Mouse (Mus musculus): ENCODE data around the gene Hoxa3.

Hoxa3 gene

DNA sequence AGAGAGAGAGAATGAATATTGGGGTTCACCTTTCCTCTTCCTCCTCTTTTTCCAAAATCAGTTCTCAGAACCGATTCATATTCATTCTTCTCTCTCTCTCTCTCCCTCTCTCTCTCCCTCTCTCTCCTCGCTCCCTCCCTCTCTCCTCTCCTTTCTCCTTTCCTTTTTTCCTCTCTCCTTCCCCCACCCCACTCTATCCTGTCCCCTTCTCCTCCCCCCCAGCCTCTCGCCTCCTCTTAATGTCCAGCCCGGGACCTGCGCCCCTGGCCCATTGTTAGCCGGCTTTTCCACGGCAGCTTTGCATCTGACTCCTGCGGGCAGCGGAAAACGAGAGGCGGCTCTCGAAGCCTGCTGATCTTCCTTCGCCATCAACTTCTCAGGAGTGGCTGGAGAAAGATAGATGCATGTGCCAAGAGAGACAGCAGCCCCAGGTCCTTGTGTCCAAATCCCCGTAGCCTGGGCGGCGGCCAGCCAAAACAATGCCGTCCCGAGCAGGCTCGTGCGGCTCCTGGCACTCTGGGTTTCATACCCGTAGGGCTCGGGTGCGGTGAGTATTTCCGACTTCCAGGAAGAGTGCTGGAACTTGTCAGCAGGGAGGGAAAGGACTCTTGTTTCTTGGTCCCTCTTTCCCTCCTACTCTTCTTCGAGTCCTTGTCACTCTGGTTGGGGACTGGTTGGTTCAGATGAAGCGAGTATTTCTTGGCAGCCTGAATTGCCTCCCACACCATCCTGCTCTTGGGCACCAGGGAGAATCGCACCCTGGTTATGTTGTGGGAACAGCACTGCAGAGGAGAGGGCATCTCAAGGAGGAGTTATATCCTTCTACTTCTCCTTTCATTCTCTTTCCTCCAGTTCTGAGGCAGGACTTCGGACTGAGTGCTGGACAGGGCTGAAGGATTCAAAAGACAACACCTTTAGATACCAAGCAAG lies 47.4 kb downstream of the Hoxa3 start:
- DNase-seq = no peak

DNA sequence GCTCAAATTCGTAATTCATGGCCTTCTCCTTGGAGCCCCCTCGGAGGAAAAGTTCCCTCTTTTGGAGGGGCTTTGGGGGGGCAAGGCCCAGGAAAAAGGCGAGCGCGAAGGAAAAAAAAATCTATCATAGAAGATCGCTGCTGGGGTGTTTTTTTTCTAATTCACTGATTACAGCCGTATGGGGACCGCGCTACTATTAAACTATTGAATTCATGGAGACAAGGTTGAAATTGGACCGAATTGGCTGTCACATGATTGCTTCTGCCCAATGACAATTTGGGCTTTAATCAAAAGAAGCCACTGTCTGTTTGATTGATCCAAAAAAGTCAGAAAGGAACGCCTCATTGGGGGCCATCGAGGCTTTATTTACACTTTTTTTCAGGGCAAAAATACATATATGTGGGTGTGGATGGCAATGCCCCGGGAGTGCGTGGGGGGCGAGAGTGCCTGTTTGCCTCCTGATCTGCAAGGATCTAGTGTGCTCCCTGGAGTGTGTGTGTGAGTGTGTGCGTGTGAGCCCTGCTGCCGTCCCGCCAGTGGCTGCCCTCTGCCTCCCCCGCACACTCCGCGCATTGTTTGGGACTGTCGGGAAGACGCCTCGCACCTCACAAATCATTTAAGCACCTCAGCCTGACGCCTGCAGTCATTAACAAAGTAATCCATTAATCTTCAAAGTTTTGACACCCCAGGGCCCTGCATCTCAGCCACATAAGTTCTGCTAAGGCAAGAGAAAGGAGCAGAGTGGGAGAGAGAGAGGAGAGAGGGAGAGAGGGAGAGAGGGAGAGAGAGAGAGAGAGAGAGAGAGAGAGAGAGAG lies 48.3 kb downstream of the Hoxa3 start, which contains the start of gene Hoxa2:
Gene Hoxa2, minus strand, starts transcription at position 206 of the 815 bp plus-strand sequence.
- DNase-seq = no peak

GRCm38 (mm10) chr6:52164051-52164625 lies 49.0 kb downstream of the Hoxa3 start:
- DNase-seq = no peak

DNA sequence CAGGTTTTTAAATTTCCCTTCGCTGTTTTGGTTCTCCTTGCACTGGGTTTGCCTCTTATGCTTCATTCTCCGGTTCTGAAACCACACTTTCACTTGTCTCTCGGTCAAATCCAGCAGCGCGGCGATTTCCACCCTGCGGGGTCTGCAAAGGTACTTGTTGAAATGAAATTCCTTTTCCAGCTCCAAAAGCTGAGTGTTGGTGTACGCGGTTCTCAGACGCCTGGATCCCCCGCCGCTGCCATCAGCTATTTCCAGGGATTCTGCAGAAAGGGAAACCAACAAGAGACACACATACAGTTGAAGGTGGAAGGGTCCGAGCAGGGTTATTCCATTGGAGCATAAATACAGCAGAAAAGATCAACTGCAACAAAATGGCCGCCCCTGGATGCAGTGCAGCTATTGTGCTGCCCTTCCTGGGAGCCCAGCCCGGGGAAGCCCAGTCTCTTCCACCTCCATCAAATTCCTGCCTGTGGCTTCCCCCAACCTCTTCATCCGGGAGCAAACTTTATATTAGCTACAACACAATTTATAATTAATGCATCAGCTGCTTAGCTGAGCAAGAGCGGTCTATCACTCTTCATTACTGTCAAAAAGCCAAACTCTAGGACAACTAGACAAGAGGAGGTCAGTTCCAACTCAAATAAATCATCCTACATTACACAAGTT lies 49.6 kb downstream of the Hoxa3 start:
- DNase-seq = no peak

DNA sequence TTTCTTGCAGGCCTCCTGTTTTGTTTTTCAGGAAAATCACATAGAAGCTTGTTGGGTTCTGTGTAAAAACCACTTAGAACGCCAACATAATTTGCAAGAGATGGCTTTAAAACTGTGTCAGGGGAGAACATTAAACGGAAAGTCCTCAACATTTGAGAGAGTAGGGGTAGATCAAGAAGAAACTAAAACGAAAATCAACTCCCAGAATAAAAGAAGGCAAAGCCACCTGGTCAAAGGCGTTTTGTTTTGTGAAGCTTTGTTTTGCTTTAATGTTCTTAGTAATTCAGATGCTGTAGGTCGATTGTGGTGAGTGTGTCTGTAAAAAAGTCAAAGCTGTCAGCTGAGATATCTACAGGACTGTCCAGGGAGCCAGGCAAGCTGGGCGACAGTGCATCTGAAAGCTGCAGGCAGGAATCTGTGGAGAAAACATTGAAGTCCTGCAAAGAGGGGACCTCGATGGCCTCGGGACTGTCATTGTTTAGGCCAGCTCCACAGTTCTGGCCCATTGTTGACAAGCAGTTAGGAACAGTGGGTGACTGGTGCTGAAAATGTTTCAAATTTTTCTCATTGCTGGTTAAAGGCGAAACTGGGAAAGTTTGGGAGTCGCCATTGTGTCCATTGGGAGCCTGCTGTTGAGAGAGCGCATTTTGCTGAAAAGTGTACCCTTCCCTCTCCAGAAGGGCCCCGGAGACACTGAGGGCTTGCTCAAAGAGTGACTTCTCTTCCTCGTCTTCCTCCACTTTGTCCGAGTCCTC lies 50.3 kb downstream of the Hoxa3 start:
- no peak for DNase-seq

- DNase-seq = no peak
Observed at GRCm38 (mm10) chr6:52162093-52162380, 51.1 kb downstream of the Hoxa3 start.

GRCm38 (mm10) chr6:52161336-52162092 lies 51.6 kb downstream of the Hoxa3 start:
- DNase-seq = no peak

DNA sequence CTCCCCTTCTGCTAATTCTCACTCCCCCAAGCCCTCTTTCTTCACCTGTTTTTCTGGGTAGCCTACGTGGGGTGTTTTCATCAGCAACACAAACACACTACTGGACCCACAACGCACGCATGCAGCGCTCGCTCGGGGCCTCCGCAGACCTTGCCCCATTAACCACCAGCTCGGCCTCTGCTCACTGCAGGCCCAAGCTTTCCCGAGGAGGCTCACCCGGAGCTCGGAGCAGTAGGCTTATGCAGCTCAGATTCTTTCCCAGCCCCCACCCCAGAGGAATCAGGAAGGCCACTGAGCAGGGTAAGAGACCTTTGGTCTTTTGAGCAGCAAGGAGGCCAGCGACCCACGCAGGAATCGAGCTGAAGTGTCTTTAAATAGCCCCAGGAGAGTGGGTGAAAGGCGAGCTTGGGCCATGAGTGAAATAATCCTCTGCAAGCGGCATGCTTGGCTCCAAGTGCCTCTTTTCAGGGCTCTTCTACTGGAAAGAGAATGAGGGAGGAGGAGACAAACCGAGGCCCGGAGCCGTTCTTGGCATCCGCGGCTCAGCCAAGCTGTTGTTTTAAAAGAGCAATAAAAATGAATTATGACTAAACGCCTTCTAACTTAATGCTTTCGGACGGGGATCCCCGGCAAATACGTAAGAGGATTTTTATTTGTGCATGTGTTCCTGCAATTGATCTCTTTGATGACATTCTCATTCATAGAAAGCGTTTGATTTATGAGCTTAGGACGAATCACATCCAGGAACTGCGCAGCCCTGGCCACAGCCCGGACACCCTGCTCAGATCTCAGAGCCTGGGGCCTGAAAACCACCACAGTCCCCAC lies 52.4 kb downstream of the Hoxa3 start:
- DNase-seq = no peak

GRCm38 (mm10) chr6:52159979-52160378 lies 53.2 kb downstream of the Hoxa3 start:
- no peak for DNase-seq

GRCm38 (mm10) chr6:52159164-52159761 lies 53.9 kb downstream of the Hoxa3 start:
- no peak for DNase-seq

DNA sequence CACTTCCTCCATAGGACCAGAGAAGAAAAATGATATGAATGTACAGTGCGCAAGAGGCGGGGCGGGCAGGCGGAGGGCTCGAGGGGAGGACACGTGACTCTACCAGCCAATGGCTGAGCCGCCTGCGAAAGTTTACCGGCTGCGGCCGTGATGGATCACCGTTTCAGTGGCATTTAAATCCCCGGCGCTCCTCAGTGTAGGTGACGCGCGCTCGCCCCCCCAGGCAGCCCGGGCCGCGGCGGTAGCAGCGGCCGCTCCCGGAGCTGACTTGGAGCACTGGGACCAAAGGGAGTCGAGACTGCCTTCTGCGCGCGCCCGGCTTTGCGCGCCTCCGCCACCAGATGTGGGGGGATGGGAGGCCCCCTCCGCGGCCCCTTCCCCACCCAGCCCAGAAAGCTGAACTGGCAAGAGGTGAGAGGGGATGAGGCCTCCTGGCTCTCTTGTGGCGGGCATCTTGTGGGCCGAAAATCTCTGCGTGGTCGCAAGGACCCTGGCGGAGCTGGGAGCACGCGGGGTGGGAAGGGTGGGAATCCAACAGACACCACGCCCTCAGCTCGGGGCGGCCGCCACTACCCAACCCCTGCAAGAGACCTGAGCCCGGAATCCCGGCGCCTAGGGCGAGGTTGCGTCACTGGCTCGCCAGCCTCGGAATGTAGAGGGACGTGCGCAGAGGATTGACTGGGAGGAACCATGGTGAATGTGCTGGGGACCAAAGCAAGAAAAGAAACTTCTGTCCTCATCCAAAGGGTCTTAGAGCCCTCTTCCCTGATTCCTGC lies 54.7 kb downstream of the Hoxa3 start, which contains the start of gene Hoxa1:
Gene Hoxa1, minus strand, starts transcription at position 42 of the 776 bp plus-strand sequence.
- peak; percentile 72 for DNase-seq

DNA sequence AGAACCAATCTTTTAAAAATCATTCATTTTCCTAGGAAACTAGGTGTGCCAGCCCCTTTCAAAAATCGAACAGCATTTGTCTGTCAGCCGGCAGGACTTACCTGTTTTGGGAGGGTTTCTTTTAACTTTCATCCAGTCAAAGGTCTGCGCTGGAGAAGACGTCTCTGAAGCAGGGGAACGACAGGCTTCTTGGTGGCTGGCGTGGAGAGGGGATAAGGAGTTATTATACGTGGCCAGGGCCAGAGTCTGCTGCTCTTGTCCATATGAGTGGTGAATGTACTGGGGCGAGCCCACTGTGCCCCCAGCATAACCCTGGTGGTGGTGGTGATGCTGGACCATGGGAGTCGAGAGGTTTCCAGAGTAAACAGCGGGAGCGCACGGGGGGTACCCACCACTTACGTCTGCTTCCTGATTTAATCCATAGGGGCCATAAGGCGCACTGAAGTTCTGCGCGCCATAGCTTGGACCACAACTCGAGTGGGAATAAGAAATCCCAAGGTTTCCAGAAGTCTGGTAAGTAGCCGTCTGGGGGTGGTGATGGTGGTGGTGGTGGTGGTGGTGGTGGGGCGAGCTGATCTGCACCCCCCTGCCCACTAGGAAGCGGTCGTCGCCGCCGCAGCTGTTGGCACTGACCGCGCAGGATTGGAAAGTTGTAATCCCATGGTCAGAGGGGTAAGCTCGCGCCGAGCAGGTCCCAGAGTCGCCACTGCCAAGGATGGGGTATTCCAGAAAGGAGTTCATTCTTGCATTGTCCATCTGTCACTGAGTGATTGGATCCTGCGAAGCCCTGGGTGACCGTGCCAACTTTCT lies 55.5 kb downstream of the Hoxa3 start:
- no peak for DNase-seq

- no peak for DNase-seq
Observed at GRCm38 (mm10) chr6:52156551-52157200, 56.5 kb downstream of the Hoxa3 start.

- DNase-seq = no peak
Observed at GRCm38 (mm10) chr6:52155471-52155870, 57.7 kb downstream of the Hoxa3 start.

DNA sequence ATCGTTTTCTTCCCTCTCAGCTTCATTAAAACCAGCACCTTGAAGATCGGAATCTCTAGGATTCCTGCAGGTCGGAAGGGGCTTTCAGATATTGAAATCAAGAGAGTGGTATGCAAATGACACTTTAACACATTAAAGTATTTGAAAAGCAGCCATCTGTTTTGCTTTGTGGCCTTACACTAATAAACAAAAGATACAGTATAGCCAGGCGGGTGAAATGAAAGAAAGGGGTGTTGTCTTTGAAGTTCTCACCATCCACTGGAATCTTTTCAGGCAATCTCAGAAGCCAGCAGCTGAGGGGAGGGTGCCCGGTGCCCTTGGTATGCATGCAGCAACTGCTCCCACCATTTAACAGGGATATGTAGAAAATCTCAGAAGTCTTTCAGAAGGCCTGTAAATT lies 59.1 kb downstream of the Hoxa3 start:
- no peak for DNase-seq

DNA sequence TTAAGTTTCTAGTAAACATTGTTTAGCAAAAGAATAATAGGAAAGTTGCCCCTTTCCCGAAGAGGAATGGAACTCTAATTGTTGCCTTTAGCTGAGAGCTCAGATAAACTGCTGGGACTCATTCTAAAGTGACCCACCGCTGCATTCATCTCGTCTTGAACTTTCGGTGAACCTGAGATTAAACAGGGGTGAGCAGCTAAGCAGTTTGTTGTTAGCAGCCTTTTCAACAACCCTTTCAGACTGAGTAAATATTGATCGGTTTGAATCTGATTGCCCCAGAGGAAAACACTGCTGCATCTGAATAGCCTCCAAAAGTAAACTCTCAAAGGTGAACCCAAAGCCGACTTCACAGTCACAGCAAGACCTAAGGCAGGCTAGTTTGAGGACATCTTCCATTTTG lies 59.9 kb downstream of the Hoxa3 start:
- DNase-seq = no peak
